Mouse (Mus musculus): Measurements from ENCODE around the gene Tiam1. TPM values are rescaled to one million over a fixed set of nuclear protein-coding genes. Genes with fewer than 3 reads are reported as not detected.

The Tiam1 gene
- polyA plus RNA-seq, 1 experiment from 2014 or later: 19.4 TPM

DNA sequence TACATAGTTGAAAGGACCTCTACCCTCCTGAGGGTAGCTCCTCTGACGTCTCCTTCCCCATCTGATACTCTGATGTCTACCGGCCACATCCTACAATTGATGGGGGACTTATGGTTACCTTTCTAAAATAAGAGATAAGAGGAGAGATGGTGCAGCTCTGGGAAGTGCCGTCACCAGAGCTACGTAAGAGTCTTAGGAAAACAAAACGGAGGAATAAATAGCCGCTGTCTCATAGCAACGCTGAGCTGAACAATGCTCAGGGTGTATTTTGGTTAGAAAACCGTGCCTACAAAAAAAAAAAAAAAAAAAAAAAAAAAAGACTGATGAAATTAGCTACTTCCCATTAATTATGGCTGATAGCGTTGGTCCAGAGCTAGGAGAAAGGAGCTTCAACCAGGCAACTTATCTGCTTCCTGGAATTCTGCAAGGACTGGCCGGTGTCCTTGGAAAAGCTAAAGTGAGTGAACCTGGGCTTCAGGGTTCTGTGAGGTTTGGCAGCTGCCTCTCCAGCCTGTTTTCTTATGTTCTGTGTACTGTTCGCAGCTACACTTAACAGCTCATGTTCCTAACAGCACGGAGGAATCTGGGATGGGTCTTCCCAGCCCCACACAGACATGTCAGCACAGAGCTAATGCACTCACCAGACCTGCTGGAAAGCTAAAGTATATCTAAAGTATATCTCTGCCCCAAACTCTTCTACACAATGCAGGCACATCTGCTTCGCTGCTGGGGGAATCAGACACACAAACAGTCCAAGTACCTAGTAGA lies 26.5 kb upstream of the Tiam1 start:
- Histone ChIP-seq H3K27ac (no peak overlapping the region), H3K27me3 (ENCODE audit: insufficient read depth, poor library complexity, severe bottlenecking) (peaks cover 10% of the 10 kb centered on the region; the same call in 1 of the 2 replicates), H3K36me3 (no peaks in the 10 kb centered on the region), H3K4me3 (no peak overlapping the region), H3K9me3 (no peaks in the 10 kb centered on the region), H3K4me1 (replicated peaks) (peaks cover 11% of the 10 kb centered on the region; the same call in 1 of the 2 replicates)
- 73% methylated on average over 13 of the region's 13 CpGs for WGBS
- no peak for DNase-seq (ENCODE audit: low spot score)

DNA sequence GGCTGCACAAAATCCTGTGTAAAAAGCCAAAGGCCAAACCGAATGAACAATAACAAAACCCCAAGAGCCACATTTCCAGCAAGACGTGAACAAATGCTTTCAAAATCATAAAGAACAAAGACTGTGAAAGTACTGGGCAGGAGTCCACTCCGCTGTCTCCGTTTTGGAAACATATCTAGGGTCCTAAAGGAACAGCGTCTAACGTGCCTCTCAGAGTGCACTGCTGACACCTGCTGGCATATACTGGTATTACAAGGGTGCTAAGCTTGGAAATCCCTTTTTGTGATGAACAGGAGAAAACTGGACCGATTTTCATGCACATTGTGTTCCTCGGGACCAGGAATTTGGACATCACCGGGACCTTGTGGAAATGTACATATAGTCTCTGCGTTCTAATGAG lies 24.1 kb upstream of the Tiam1 start:
- Histone ChIP-seq H3K36me3 (no peaks in the 10 kb centered on the region), H3K4me3 (no peak overlapping the region), H3K4me1 (replicated peaks) (peaks cover 7% of the 10 kb centered on the region; the same call in 1 of the 2 replicates), H3K27ac (no peak overlapping the region), H3K27me3 (ENCODE audit: insufficient read depth, poor library complexity, severe bottlenecking) (peaks cover 10% of the 10 kb centered on the region; the same call in 1 of the 2 replicates), H3K9me3 (no peaks in the 10 kb centered on the region)
- WGBS: 31% methylated on average over 10 of the region's 10 CpGs
- DNase-seq (ENCODE audit: low spot score): peak; percentile 76

GRCm38 (mm10) chr16:90165435-90165834 lies 21.9 kb upstream of the Tiam1 start:
- Histone ChIP-seq H3K27ac (no peak overlapping the region), H3K4me1 (replicated peaks) (peaks cover 7% of the 10 kb centered on the region; the same call in 1 of the 2 replicates), H3K36me3 (no peaks in the 10 kb centered on the region), H3K4me3 (no peak overlapping the region), H3K9me3 (no peaks in the 10 kb centered on the region), H3K27me3 (ENCODE audit: insufficient read depth, poor library complexity, severe bottlenecking) (peaks cover 10% of the 10 kb centered on the region; the same call in 1 of the 2 replicates)
- WGBS: 46% methylated on average over 2 of the region's 2 CpGs
- DNase-seq (ENCODE audit: low spot score): no peak

DNA sequence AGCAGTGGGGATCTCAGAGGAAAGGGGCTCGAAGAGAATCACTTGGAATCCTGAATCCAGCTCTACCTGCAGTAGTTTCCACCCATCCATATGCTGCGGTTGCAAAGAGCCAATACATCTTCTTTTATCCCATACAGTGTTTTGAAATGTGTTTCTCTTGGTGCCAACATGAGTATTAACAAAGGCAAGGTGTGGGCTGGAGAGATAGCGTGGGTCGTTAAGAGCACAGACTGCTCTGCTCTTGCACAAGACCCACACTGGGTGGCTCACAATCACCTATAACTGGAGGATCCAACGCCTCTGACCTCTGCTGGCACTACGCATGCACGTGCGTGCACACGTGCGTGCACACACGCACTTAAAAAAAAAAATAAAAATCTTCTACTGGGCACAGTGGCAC lies 21.4 kb upstream of the Tiam1 start:
- DNase-seq (ENCODE audit: low spot score): no peak
- peaks cover 10% of the 10 kb centered on the region; the same call in 1 of the 2 replicates for H3K27me3 ChIP-seq (ENCODE audit: insufficient read depth, poor library complexity, severe bottlenecking)
- H3K27ac ChIP-seq: no peak overlapping the region
- H3K9me3 ChIP-seq: no peaks in the 10 kb centered on the region
- H3K36me3 ChIP-seq: no peaks in the 10 kb centered on the region
- no peak overlapping the region for H3K4me3 ChIP-seq
- 93% methylated on average over 11 of the region's 11 CpGs for WGBS
- H3K4me1 ChIP-seq (replicated peaks): peaks cover 7% of the 10 kb centered on the region; the same call in 1 of the 2 replicates

- no peaks in the 10 kb centered on the region for H3K9me3 ChIP-seq
- no peaks in the 10 kb centered on the region for H3K36me3 ChIP-seq
- H3K4me1 ChIP-seq (replicated peaks): peaks cover 4% of the 10 kb centered on the region; the same call in 1 of the 2 replicates
- no peak for DNase-seq (ENCODE audit: low spot score)
- no peaks in the 10 kb centered on the region; the same call in 1 of the 2 replicates for H3K27me3 ChIP-seq (ENCODE audit: insufficient read depth, poor library complexity, severe bottlenecking)
- 62% methylated on average over 7 of the region's 7 CpGs for WGBS
- H3K4me3 ChIP-seq: no peak overlapping the region
- no peak overlapping the region for H3K27ac ChIP-seq
Measured at GRCm38 (mm10) chr16:90155080-90155479, 11.5 kb upstream of the Tiam1 start.

DNA sequence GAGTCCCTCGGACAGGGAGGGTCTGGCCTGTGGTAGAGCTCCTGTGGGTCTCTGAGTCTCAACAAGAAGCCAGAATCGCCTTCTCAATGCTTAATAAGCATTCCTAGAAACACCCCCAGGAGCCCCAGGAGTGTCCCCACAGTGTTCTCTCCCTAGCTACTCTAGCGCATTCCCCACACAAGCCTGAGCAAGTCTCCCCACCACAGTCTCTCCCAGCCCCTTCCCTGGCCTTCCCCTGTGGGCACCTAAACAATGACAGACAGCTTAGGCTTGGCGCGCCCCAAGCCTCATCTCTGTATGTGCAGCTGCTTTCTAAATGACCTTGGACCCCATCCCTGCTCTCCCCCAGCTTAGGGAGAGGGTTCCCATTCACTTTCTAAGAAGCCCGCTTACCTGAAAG lies 7.3 kb upstream of the Tiam1 start:
- H3K9me3 ChIP-seq: no peaks in the 10 kb centered on the region
- H3K27me3 ChIP-seq (ENCODE audit: insufficient read depth, poor library complexity, severe bottlenecking): no peaks in the 10 kb centered on the region; the same call in 1 of the 2 replicates
- no peaks in the 10 kb centered on the region for H3K36me3 ChIP-seq
- no peak for DNase-seq (ENCODE audit: low spot score)
- no peak overlapping the region for H3K4me3 ChIP-seq
- WGBS: 79% methylated on average over 6 of the region's 6 CpGs
- no peak overlapping the region for H3K27ac ChIP-seq
- H3K4me1 ChIP-seq (replicated peaks): peaks cover 6% of the 10 kb centered on the region; the same call in 1 of the 2 replicates

DNA sequence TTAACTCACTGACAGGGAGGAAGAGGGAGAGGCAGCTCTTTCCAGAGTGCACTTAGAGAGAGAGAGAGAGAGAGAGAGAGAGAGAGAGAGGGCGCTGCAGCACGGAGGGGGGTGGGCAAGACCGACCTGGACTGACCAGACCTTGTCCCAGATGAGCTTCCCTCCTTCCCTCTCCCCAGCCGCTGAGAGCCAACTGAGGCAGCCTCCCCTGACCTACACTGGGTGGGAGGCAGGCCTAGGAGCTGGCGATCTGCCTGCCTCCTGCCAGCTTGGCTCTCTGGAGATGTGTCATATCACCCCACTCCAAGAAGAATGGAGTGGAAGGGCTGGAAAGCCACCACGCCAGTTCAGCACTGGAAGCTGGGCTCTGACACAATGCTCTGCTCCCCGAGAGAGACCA lies 6.6 kb upstream of the Tiam1 start:
- 64% methylated on average over 7 of the region's 7 CpGs for WGBS
- H3K27ac ChIP-seq: no peak overlapping the region
- no peaks in the 10 kb centered on the region for H3K9me3 ChIP-seq
- no peak for DNase-seq (ENCODE audit: low spot score)
- peaks cover 6% of the 10 kb centered on the region; the same call in 1 of the 2 replicates for H3K4me1 ChIP-seq (replicated peaks)
- H3K4me3 ChIP-seq: no peak overlapping the region
- no peaks in the 10 kb centered on the region for H3K36me3 ChIP-seq
- H3K27me3 ChIP-seq (ENCODE audit: insufficient read depth, poor library complexity, severe bottlenecking): no peaks in the 10 kb centered on the region; the same call in none of the 2 replicates

GRCm38 (mm10) chr16:90149335-90149734 lies 5.8 kb upstream of the Tiam1 start:
- Histone ChIP-seq H3K9me3 (no peaks in the 10 kb centered on the region), H3K27me3 (ENCODE audit: insufficient read depth, poor library complexity, severe bottlenecking) (no peaks in the 10 kb centered on the region; the same call in none of the 2 replicates), H3K27ac (no peak overlapping the region), H3K4me3 (no peak overlapping the region), H3K4me1 (replicated peaks) (peaks cover 14% of the 10 kb centered on the region), H3K36me3 (no peaks in the 10 kb centered on the region)
- WGBS: 80% methylated on average over 9 of the region's 9 CpGs
- no peak for DNase-seq (ENCODE audit: low spot score)

DNA sequence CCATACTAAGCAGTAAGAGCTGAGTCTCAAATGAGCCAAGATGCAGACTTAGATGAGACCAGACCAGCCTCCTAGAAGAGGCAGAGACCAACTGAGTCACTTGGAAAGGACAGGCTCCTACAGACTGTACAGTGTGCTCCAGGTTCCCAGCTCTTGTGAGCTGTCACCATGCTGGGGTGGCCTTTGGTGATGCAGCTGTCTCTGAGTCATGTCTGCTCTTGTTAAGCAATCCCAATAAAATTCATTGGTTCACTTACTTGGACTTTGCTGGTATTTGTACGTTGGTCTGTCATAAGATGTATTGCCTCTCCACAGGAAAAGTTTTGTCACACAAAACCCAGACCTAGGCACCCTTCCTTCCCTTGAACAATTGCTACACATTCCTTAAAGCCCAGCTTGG lies 1.7 kb upstream of the Tiam1 start:
- no peak for DNase-seq (ENCODE audit: low spot score)
- no peaks in the 10 kb centered on the region for H3K9me3 ChIP-seq
- peak overlapping the region; percentile 84; the same call in 1 of the 2 replicates for H3K4me3 ChIP-seq
- H3K36me3 ChIP-seq: no peaks in the 10 kb centered on the region
- H3K27ac ChIP-seq: peak overlapping the region; percentile 98; the same call in 1 of the 2 replicates
- WGBS: 96% methylated on average over 1 of the region's 1 CpGs
- H3K27me3 ChIP-seq (ENCODE audit: insufficient read depth, poor library complexity, severe bottlenecking): peaks cover 4% of the 10 kb centered on the region; the same call in 1 of the 2 replicates
- peaks cover 43% of the 10 kb centered on the region for H3K4me1 ChIP-seq (replicated peaks)

GRCm38 (mm10) chr16:90144541-90144940 lies 972 bp upstream of the Tiam1 start:
- peaks cover 4% of the 10 kb centered on the region; the same call in 1 of the 2 replicates for H3K27me3 ChIP-seq (ENCODE audit: insufficient read depth, poor library complexity, severe bottlenecking)

GRCm38 (mm10) chr16:90143416-90143759 lies 181 bp downstream of the Tiam1 start:
- no peak for DNase-seq (ENCODE audit: low spot score)
- no peaks in the 10 kb centered on the region for H3K36me3 ChIP-seq
- H3K4me1 ChIP-seq (replicated peaks): peaks cover 51% of the 10 kb centered on the region
- H3K9me3 ChIP-seq: no peaks in the 10 kb centered on the region
- WGBS: 0% methylated on average over 21 of the region's 21 CpGs
- peak overlapping the region; percentile 98 for H3K27ac ChIP-seq
- peak overlapping the region; percentile 84 for H3K4me3 ChIP-seq
- H3K27me3 ChIP-seq (ENCODE audit: insufficient read depth, poor library complexity, severe bottlenecking): peaks cover 4% of the 10 kb centered on the region; the same call in 1 of the 2 replicates

More at GRCm38 (mm10) chr16:90144541-90144940, 972 bp upstream of the Tiam1 start:
- Histone ChIP-seq H3K9me3 (no peaks in the 10 kb centered on the region), H3K4me1 (replicated peaks) (peaks cover 46% of the 10 kb centered on the region), H3K36me3 (no peaks in the 10 kb centered on the region), H3K4me3 (peak overlapping the region; percentile 84), H3K27ac (peak overlapping the region; percentile 98)
- no peak for DNase-seq (ENCODE audit: low spot score)
- WGBS: 13% methylated on average over 13 of the region's 13 CpGs

- 0 out of 2 replicates have a peak, but pooled peaks cover 3% of the 10 kb centered on the region for H3K9me3 ChIP-seq
Measured at GRCm38 (mm10) chr16:90142574-90143415, 774 bp downstream of the Tiam1 start.

More at GRCm38 (mm10) chr16:90142574-90143415, 774 bp downstream of the Tiam1 start:
- DNase-seq (ENCODE audit: low spot score): peak; percentile 68
- Histone ChIP-seq H3K4me3 (peak overlapping the region; percentile 84), H3K36me3 (peaks cover 5% of the 10 kb centered on the region), H3K27ac (peak overlapping the region; percentile 98), H3K4me1 (replicated peaks) (peaks cover 57% of the 10 kb centered on the region), H3K27me3 (ENCODE audit: insufficient read depth, poor library complexity, severe bottlenecking) (peaks cover 4% of the 10 kb centered on the region; the same call in 1 of the 2 replicates)
- under 1% methylated on average over 57 of the region's 57 CpGs for WGBS
